Mouse (Mus musculus) embryonic facial prominence, embryonic 12.5 days (tissue): ENCODE measurements at regions not wholly inside any gene's neighbourhood (a gene's known extent, or its start where the extent isn't known, plus 50 kb on each side); places are given as distances from the start of the nearest gene placed in this dataset.
A peak's percentile ranks its signal among the peaks of the same experiment; 100 is the strongest.

Source experiments
- ATAC-seq: fragments of 200-750 bp; cut with Nextera tagmentation; 2 replicates; pipeline ENCODE4 v1.8.0; 2017; ENCODE audit not compliant: insufficient number of reproducible peaks, insufficient read depth, low FRiP score, low TSS enrichment
- H3K27ac ChIP-seq: fragments of 300-500 bp; sonication (generic); 2 replicates; pipeline ENCODE4 v1.5.1; 2016; ENCODE audit warnings: mild to moderate bottlenecking
- H3K27me3 ChIP-seq: fragments of 300-500 bp; sonication (generic); 2 replicates; pipeline ENCODE4 v1.6.1; 2016; ENCODE audit warnings: mild to moderate bottlenecking, moderate library complexity
- H3K36me3 ChIP-seq: fragments of 300-500 bp; sonication (generic); 2 replicates; pipeline ENCODE4 v1.6.1; 2016; ENCODE audit warnings: mild to moderate bottlenecking
- H3K4me1 ChIP-seq: fragments of 300-500 bp; sonication (generic); 2 replicates; pipeline ENCODE4 v1.6.1; 2016
- H3K4me2 ChIP-seq: fragments of 300-500 bp; sonication (generic); replicated peaks from 2 replicates; pipeline ENCODE4 v1.6.1; 2016; ENCODE audit warnings: mild to moderate bottlenecking, moderate library complexity
- H3K4me3 ChIP-seq: fragments of 300-500 bp; sonication (generic); 2 replicates; pipeline ENCODE4 v1.5.1; 2016; ENCODE audit warnings: mild to moderate bottlenecking
- H3K9ac ChIP-seq: fragments of 300-500 bp; sonication (generic); 2 replicates; pipeline ENCODE4 v1.6.1; 2016; ENCODE audit warnings: mild to moderate bottlenecking, moderate library complexity
- H3K9me3 ChIP-seq: fragments of 300-500 bp; sonication (generic); 2 replicates; pipeline ENCODE4 v1.6.1; 2016; ENCODE audit warnings: mild to moderate bottlenecking, moderate library complexity
- WGBS: fragments of 180-500 bp; shearing (Covaris S2); methylation state at CpG from one replicate; pipeline ENCODE4 v1.1.7; 2016; 5-methylcytosine and 5-hydroxymethylcytosine counted together

DNA sequence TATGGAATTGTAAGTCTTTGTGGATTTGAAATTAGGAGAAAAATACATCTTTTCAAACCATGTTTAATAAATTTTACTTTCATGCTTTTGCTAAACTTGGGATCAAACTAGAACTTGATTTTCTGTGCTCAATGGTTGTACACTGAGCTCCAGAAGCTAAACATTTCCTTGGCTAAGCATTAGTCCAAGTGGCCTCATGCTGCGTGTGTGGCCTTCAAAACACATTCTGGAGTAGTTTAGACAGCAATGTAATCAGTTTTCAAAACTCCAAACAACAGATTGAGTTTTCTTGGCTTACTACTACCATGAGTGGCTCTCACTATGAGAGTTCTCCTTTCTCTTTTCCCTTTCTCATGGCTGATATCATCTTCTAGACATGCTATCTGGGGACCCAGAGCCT is 112.7 kb upstream of the Igsf10 start:
- Histone ChIP-seq H3K36me3 (no peaks in the 10 kb centered on the region), H3K4me1 (peaks cover 3% of the 10 kb centered on the region; the same call in 1 of the 2 replicates), H3K9ac (no peak overlapping the region), H3K27ac (no peak overlapping the region), H3K9me3 (no peaks in the 10 kb centered on the region), H3K4me3 (no peak overlapping the region), H3K27me3 (no peaks in the 10 kb centered on the region), H3K4me2 (no peak overlapping the region)
- WGBS: 79% methylated on average over 1 of the region's 1 CpGs
- no peak for ATAC-seq

DNA sequence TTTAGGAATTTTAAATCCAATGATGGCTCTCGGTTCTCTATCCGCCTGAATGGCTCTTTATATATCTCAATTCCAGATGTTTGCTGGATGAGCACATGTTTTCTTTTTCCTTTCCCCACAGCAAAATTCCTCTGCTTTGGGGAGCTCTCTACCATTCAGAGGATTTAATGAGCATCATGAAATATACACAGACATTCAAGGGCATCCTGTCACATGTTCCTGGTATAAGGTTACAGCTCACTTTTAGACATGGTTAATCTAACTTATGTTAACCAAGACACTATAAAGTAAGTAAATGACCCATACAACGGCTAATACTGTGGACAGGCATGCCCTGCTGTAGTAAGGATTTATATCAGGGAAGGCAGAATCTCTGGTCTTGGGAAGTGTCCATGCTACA is 106.9 kb upstream of the Igsf10 start:
- Histone ChIP-seq H3K4me2 (no peak overlapping the region), H3K4me3 (no peak overlapping the region), H3K27ac (peak overlapping the region; percentile 77), H3K9me3 (no peaks in the 10 kb centered on the region), H3K4me1 (peaks cover 12% of the 10 kb centered on the region; the same call in 1 of the 2 replicates), H3K36me3 (no peaks in the 10 kb centered on the region), H3K9ac (no peak overlapping the region), H3K27me3 (no peaks in the 10 kb centered on the region)
- 18% methylated on average over 3 of the region's 3 CpGs for WGBS
- peak; percentile 35; the same call in 1 of the 2 replicates for ATAC-seq

DNA sequence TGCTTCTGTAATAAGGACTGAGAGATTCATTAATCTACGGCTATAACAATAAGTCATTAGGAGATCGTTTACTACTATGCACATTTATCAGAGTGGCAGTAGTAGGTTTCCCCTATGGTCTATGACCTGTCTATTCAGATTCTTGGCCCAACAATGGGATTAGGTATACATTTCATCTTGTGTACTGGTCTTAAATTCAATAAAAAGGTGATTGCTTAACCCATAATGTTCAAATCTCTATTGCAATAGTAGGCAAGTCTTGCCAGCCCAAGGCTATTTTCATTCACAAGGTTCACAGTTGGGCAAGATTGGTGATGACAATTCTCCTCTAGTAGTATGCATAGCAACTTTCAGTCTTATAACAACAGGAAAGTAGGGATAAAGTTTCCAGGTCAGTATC is 79.4 kb upstream of the Igsf10 start:
- Histone ChIP-seq H3K4me3 (no peak overlapping the region), H3K27me3 (no peaks in the 10 kb centered on the region), H3K27ac (no peak overlapping the region), H3K9ac (no peak overlapping the region), H3K9me3 (no peaks in the 10 kb centered on the region; the same call in 1 of the 2 replicates), H3K4me2 (no peak overlapping the region), H3K36me3 (no peaks in the 10 kb centered on the region), H3K4me1 (no peaks in the 10 kb centered on the region)
- 94% methylated on average over 2 of the region's 2 CpGs for WGBS
- no peak for ATAC-seq

DNA sequence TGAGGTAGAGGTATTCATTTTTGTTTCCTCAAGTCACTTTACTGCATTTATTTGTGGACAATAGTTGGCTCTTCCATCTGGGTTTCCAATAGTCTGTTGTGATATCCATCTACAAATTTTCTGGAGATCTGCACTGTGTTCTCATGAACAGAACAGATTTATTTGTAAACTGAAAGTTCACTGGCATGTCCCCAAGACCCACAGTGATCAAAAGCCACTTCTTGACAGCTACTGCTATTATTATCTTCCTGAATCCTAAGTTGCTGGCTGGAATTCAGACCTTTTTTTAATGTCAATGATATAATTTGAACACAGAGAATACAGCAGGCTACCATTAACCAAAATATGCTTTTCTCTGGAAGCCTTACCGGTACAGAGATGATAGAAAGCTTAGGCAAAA is 64.9 kb upstream of the Igsf10 start:
- no peak overlapping the region for H3K27ac ChIP-seq
- H3K36me3 ChIP-seq: no peaks in the 10 kb centered on the region
- ATAC-seq: no peak
- H3K9me3 ChIP-seq: no peaks in the 10 kb centered on the region
- no peaks in the 10 kb centered on the region for H3K27me3 ChIP-seq
- no peak overlapping the region for H3K4me3 ChIP-seq
- no peaks in the 10 kb centered on the region for H3K4me1 ChIP-seq
- H3K4me2 ChIP-seq: no peak overlapping the region
- 86% methylated on average over 1 of the region's 1 CpGs for WGBS
- H3K9ac ChIP-seq: no peak overlapping the region

DNA sequence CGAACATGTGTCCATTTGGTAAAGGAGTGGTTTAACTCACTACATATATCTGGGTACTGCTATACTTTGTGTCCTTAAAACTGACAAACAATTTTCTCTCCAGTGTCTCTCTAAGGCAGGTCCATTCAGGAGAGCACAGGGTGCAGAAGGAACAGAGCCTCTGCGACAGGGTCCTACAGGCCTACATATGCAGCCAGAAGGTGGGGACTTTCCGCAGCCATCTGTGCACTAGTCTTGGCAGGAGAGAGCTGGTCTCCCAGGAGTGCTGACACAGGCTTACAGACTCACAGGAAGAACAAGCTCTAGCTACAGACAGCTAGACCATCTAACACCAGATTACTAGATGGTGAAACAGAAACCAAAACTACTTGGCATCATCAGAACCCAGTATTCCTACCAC is 61.8 kb upstream of the Igsf10 start:
- Histone ChIP-seq H3K36me3 (no peaks in the 10 kb centered on the region), H3K4me2 (no peak overlapping the region), H3K27me3 (no peaks in the 10 kb centered on the region), H3K4me3 (no peak overlapping the region), H3K27ac (no peak overlapping the region), H3K9me3 (no peaks in the 10 kb centered on the region), H3K4me1 (no peaks in the 10 kb centered on the region), H3K9ac (no peak overlapping the region)
- 91% methylated on average over 3 of the region's 3 CpGs for WGBS
- no peak for ATAC-seq

DNA sequence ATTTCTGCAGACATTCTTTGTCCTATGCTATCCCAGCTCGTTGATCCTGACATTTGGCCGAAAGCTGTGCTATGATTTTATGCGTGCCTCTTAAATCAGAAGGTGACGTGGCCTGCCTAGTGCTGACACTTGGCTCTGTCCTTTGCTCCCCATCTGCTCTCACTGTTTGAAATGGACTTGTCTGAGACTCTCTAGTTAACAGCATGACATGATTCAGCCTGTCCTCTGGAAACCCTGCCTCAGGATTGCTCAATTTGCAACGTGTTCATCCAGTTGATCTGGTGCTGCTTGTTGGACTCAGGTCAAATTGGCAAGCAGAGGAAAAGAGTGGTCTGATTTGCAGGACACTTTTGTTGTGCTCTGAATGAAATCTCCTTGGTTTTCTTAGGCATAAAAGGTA is 57.7 kb upstream of the Igsf10 start:
- no peaks in the 10 kb centered on the region for H3K4me1 ChIP-seq
- H3K36me3 ChIP-seq: no peaks in the 10 kb centered on the region
- no peak for ATAC-seq
- 81% methylated on average over 5 of the region's 5 CpGs for WGBS
- H3K9me3 ChIP-seq: no peaks in the 10 kb centered on the region
- H3K4me3 ChIP-seq: no peak overlapping the region
- H3K9ac ChIP-seq: no peak overlapping the region
- no peak overlapping the region for H3K27ac ChIP-seq
- H3K4me2 ChIP-seq: no peak overlapping the region
- H3K27me3 ChIP-seq: no peaks in the 10 kb centered on the region

DNA sequence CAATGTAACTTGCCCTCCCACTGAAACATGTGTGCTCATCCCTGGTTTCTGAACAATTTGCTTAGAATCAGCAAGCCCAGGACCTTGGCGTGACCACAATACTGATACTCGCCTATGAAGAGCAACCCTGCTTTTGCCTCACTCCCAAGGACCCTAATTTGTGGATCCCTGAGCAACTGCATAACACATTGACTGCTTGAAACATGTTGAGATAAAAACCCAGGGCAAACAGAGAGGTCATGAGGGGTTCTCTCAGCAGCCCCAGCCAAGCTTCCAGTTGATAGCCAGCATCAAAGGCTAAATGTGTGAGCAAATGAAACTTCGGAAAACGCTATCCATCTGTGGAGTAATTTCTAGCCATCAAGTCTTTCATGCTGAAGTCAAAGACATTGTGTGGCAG is 57.2 kb upstream of the Igsf10 start:
- Histone ChIP-seq H3K27ac (no peak overlapping the region), H3K4me1 (no peaks in the 10 kb centered on the region), H3K4me2 (no peak overlapping the region), H3K4me3 (no peak overlapping the region), H3K9ac (no peak overlapping the region), H3K27me3 (no peaks in the 10 kb centered on the region), H3K36me3 (no peaks in the 10 kb centered on the region), H3K9me3 (no peaks in the 10 kb centered on the region)
- WGBS: 83% methylated on average over 4 of the region's 4 CpGs
- ATAC-seq: no peak
